Comparison of ENCODE assay signal across 8 mouse cellular contexts in genomic region chr13:113865806-113866205, GRCm38 (mm10).
DNase-seq lines count a peak whose midpoint lies in the region; ATAC-seq and TF ChIP-seq lines count a peak whose summit lies in the region.

No protein-coding gene starts in this region.

- peak; percentile 33 for ATAC-seq in CD4-positive, CD25-positive, alpha-beta regulatory T cell, adult 4 months

- H3K4me3 ChIP-seq in heart, embryonic 10.5 days = no peak overlapping the region
- H3K4me3 ChIP-seq in gastrocnemius, adult 2 months = peak overlapping the region; percentile 54
- no peak overlapping the region for H3K4me3 ChIP-seq in layer of hippocampus, adult 2 months

- H3K36me3 ChIP-seq in heart, embryonic 10.5 days = no peaks in the 10 kb centered on the region

- H3K27ac ChIP-seq in heart, embryonic 10.5 days = no peak overlapping the region; the same call in 1 of the 2 replicates
- peak overlapping the region; percentile 46; the same call in 1 of the 2 replicates for H3K27ac ChIP-seq in gastrocnemius, adult 2 months
- H3K27ac ChIP-seq in layer of hippocampus, adult 2 months = no peak overlapping the region

- H3K27me3 ChIP-seq in heart, embryonic 10.5 days (ENCODE audit: insufficient read depth, poor library complexity, severe bottlenecking) = no peaks in the 10 kb centered on the region

- H3K4me1 ChIP-seq in heart, embryonic 10.5 days = peaks cover 35% of the 10 kb centered on the region

- DNase-seq in heart, adult 18-20 months = peak; percentile 42 to 73
- DNase-seq in heart, embryonic 10.5 days (ENCODE audit: low spot score) = no peak
- DNase-seq in brain, adult 2 months (ENCODE audit: low read depth, low spot score) = peak; percentile 75
- DNase-seq in gastrocnemius, adult 2 months = peak; percentile 69
- peak; percentile 49 to 63 for DNase-seq in layer of hippocampus, adult 2 months (ENCODE audit: low spot score in 2 of 2)
- DNase-seq in lung, postnatal 14 days = peak; percentile 69
- peak; percentile 17 to 36 for DNase-seq in spleen, postnatal 36 days (ENCODE audit: low spot score in 2 of 2)

- WGBS in heart, embryonic 10.5 days = 38% methylated on average over 7 of the region's 7 CpGs

- no peaks in the 10 kb centered on the region for H3K9me3 ChIP-seq in heart, embryonic 10.5 days

- TF ChIP-seq CTCF in gastrocnemius, adult 2 months (IDR thresholded peaks at IDR 0.05) = peak; percentile 95
- TF ChIP-seq CTCF in layer of hippocampus, adult 2 months (conservative IDR thresholded peaks at IDR 0.05) = peak; percentile 93

- intact Hi-C loops in gastrocnemius, adult 2 months (cut with DNase I) = loop anchor here (1.0 to 5.0 kb wide), 3 partner anchors 71 to 599 kb away; partner anchors contain the start of gene Arl15
